Mouse (Mus musculus): ENCODE measurements around the gene Mark1. TPM values are rescaled to one million over a fixed set of nuclear protein-coding genes. Genes with fewer than 3 reads are reported as not detected.

Mark1 gene
- total and polyA plus RNA-seq, 2 experiments from 2014 or later = 1.2 to 10.5 TPM

- Histone ChIP-seq H3K27me3 (ENCODE audit: control insufficient read depth, insufficient read depth, low read length) (no peaks in the 10 kb centered on the region), H3K4me1 (ENCODE audit: control insufficient read depth, insufficient read depth) (peaks cover 6% of the 10 kb centered on the region; the same call in 1 of the 2 replicates), H3K9me3 (replicated peaks; ENCODE audit: control insufficient read depth, low read length) (no peaks in the 10 kb centered on the region), H3K27ac (ENCODE audit: low read depth) (no peak overlapping the region), H3K9ac (replicated peaks; ENCODE audit: low read depth, low read length) (no peak overlapping the region), H3K4me3 (ENCODE audit: low read depth, low read length) (no peak overlapping the region), H3K4me2 (ENCODE audit: low read depth, low read length) (no peak overlapping the region), H3K36me3 (replicated peaks; ENCODE audit: control insufficient read depth, insufficient read depth, low read length) (no peaks in the 10 kb centered on the region)
- WGBS = 84% methylated on average over 5 of the region's 5 CpGs
- no peak for DNase-seq (ENCODE audit: low spot score)
- no peak for ATAC-seq (ENCODE audit: insufficient read depth, low read depth)
- TF ChIP-seq CTCF (IDR thresholded peaks at IDR 0.05; ENCODE audit: low read depth) (no peak), EP300 (IDR thresholded peaks at IDR 0.05; ENCODE audit: low read depth) (no peak)
Measured at GRCm38 (mm10) chr1:184961853-184962252, 37.5 kb downstream of the Mark1 start.

GRCm38 (mm10) chr1:184958818-184959217 is 40.6 kb downstream of the Mark1 start:
- WGBS = 48% methylated on average over 9 of the region's 9 CpGs

DNA sequence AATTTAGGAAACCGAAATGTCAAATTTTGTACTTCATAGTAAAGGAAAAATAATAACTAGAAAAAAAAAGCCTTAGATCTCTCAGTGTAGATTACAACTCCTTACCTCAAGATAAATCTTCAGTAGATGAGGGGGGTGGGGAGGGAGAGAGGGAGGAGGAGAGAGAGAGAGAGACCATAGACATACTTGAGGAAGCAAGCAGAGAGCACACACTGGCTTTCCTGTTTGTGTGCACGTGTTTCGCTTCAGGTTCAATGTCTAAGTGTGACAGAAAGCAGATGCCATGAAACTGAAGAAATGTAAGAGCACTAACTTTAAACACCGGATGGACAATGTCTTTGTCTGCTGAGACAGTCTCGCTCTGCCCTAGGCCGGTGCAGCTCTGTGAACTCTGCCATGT is 41.0 kb downstream of the Mark1 start:
- Histone ChIP-seq H3K4me1 (ENCODE audit: control insufficient read depth, insufficient read depth) (peaks cover 6% of the 10 kb centered on the region; the same call in 1 of the 2 replicates), H3K4me2 (ENCODE audit: low read depth, low read length) (peak overlapping the region; percentile 44), H3K27me3 (ENCODE audit: control insufficient read depth, insufficient read depth, low read length) (no peaks in the 10 kb centered on the region), H3K4me3 (ENCODE audit: low read depth, low read length) (peak overlapping the region; percentile 21; the same call in 1 of the 2 replicates), H3K9me3 (replicated peaks; ENCODE audit: control insufficient read depth, low read length) (no peaks in the 10 kb centered on the region), H3K36me3 (replicated peaks; ENCODE audit: control insufficient read depth, insufficient read depth, low read length) (no peaks in the 10 kb centered on the region), H3K9ac (replicated peaks; ENCODE audit: low read depth, low read length) (no peak overlapping the region), H3K27ac (ENCODE audit: low read depth) (no peak overlapping the region)
- ATAC-seq (ENCODE audit: insufficient read depth, low read depth) (0 out of 2 replicates have a peak, but pooled peaks have one; percentile 20), DNase-seq (ENCODE audit: low spot score) (no peak)
- 48% methylated on average over 6 of the region's 6 CpGs for WGBS
- TF ChIP-seq CTCF (IDR thresholded peaks at IDR 0.05; ENCODE audit: low read depth) (no peak), EP300 (IDR thresholded peaks at IDR 0.05; ENCODE audit: low read depth) (no peak)

More at GRCm38 (mm10) chr1:184958818-184959217, 40.6 kb downstream of the Mark1 start:
- no peak for ATAC-seq (ENCODE audit: insufficient read depth, low read depth)
- Histone ChIP-seq H3K9me3 (replicated peaks; ENCODE audit: control insufficient read depth, low read length) (no peaks in the 10 kb centered on the region), H3K4me3 (ENCODE audit: low read depth, low read length) (peak overlapping the region; percentile 21), H3K4me2 (ENCODE audit: low read depth, low read length) (peak overlapping the region; percentile 44), H3K27me3 (ENCODE audit: control insufficient read depth, insufficient read depth, low read length) (no peaks in the 10 kb centered on the region), H3K27ac (ENCODE audit: low read depth) (no peak overlapping the region), H3K4me1 (ENCODE audit: control insufficient read depth, insufficient read depth) (peaks cover 6% of the 10 kb centered on the region; the same call in 1 of the 2 replicates), H3K36me3 (replicated peaks; ENCODE audit: control insufficient read depth, insufficient read depth, low read length) (no peaks in the 10 kb centered on the region), H3K9ac (replicated peaks; ENCODE audit: low read depth, low read length) (no peak overlapping the region)
- no peak for DNase-seq (ENCODE audit: low spot score)
- TF ChIP-seq EP300 (IDR thresholded peaks at IDR 0.05; ENCODE audit: low read depth) (no peak), CTCF (IDR thresholded peaks at IDR 0.05; ENCODE audit: low read depth) (no peak)

DNA sequence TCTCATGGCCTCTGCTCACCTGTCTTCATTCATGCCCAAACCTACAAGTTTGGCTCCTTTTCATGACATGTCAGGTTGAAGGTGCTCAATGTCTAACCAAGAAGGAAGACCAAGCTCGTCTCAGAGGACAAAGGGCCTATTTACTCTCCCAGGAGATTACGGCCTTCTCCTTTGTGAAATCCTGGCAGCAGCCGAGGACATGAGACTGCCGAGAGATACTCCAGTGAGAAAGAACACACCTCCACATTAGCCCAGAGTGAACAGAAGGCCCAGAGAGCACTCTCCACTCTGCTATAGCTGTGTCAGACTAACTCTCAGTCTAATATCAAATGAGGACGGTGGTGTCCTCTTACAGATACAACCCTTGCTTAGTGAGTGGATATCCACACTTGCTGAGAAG is 47.6 kb downstream of the Mark1 start:
- TF ChIP-seq EP300 (IDR thresholded peaks at IDR 0.05; ENCODE audit: low read depth) (no peak), CTCF (IDR thresholded peaks at IDR 0.05; ENCODE audit: low read depth) (no peak)
- no peak overlapping the region for H3K27ac ChIP-seq (ENCODE audit: low read depth)
- no peak overlapping the region for H3K9ac ChIP-seq (replicated peaks; ENCODE audit: low read depth, low read length)
- H3K9me3 ChIP-seq (replicated peaks; ENCODE audit: control insufficient read depth, low read length) = no peaks in the 10 kb centered on the region
- DNase-seq (ENCODE audit: low spot score) = no peak
- no peaks in the 10 kb centered on the region for H3K36me3 ChIP-seq (replicated peaks; ENCODE audit: control insufficient read depth, insufficient read depth, low read length)
- no peak overlapping the region for H3K4me3 ChIP-seq (ENCODE audit: low read depth, low read length)
- WGBS = 59% methylated on average over 5 of the region's 5 CpGs
- no peak for ATAC-seq (ENCODE audit: insufficient read depth, low read depth)
- no peaks in the 10 kb centered on the region for H3K27me3 ChIP-seq (ENCODE audit: control insufficient read depth, insufficient read depth, low read length)
- H3K4me2 ChIP-seq (ENCODE audit: low read depth, low read length) = no peak overlapping the region
- no peaks in the 10 kb centered on the region for H3K4me1 ChIP-seq (ENCODE audit: control insufficient read depth, insufficient read depth)

GRCm38 (mm10) chr1:184951057-184951456 is 48.3 kb downstream of the Mark1 start:
- Histone ChIP-seq H3K36me3 (replicated peaks; ENCODE audit: control insufficient read depth, insufficient read depth, low read length) (no peaks in the 10 kb centered on the region), H3K4me2 (ENCODE audit: low read depth, low read length) (no peak overlapping the region), H3K9ac (replicated peaks; ENCODE audit: low read depth, low read length) (no peak overlapping the region), H3K4me1 (ENCODE audit: control insufficient read depth, insufficient read depth) (no peaks in the 10 kb centered on the region), H3K4me3 (ENCODE audit: low read depth, low read length) (no peak overlapping the region), H3K27ac (ENCODE audit: low read depth) (no peak overlapping the region), H3K9me3 (replicated peaks; ENCODE audit: control insufficient read depth, low read length) (no peaks in the 10 kb centered on the region), H3K27me3 (ENCODE audit: control insufficient read depth, insufficient read depth, low read length) (no peaks in the 10 kb centered on the region)
- WGBS = 90% methylated on average over 11 of the region's 11 CpGs
- no peak for DNase-seq (ENCODE audit: low spot score)
- ATAC-seq (ENCODE audit: insufficient read depth, low read depth) = no peak
- no peak for TF ChIP-seq CTCF (IDR thresholded peaks at IDR 0.05; ENCODE audit: low read depth)
- no peak for TF ChIP-seq EP300 (IDR thresholded peaks at IDR 0.05; ENCODE audit: low read depth)

DNA sequence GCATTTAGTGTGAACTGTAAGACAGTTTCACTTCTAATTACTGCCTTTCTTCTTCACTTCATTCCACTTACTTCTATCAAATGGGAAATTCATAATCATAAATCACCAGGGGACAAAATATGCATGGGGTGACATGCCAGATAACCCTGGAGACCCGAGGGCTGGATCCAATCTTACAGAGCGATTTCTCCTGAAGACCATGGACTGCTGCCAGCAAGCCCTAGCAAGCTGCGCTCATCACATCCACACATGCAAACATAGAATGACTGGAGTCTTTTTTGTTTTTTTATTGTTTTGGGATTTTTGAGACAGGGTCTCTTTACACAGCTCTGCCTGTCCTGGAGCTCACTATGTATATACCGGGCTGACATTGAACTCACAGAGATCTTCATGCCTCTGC is 61.3 kb downstream of the Mark1 start:
- Histone ChIP-seq H3K27ac (ENCODE audit: low read depth) (no peak overlapping the region), H3K9ac (replicated peaks; ENCODE audit: low read depth, low read length) (no peak overlapping the region), H3K4me1 (ENCODE audit: control insufficient read depth, insufficient read depth) (no peaks in the 10 kb centered on the region), H3K36me3 (replicated peaks; ENCODE audit: control insufficient read depth, insufficient read depth, low read length) (no peaks in the 10 kb centered on the region), H3K4me3 (ENCODE audit: low read depth, low read length) (no peak overlapping the region), H3K27me3 (ENCODE audit: control insufficient read depth, insufficient read depth, low read length) (no peaks in the 10 kb centered on the region), H3K4me2 (ENCODE audit: low read depth, low read length) (no peak overlapping the region), H3K9me3 (replicated peaks; ENCODE audit: control insufficient read depth, low read length) (no peaks in the 10 kb centered on the region)
- no peak for DNase-seq (ENCODE audit: low spot score)
- TF ChIP-seq CTCF (IDR thresholded peaks at IDR 0.05; ENCODE audit: low read depth) (no peak), EP300 (IDR thresholded peaks at IDR 0.05; ENCODE audit: low read depth) (no peak)
- ATAC-seq (ENCODE audit: insufficient read depth, low read depth) = no peak
- 53% methylated on average over 4 of the region's 4 CpGs for WGBS
